Mouse (Mus musculus): ENCODE measurements around the gene Clic5. TPM values are rescaled to one million over a fixed set of nuclear protein-coding genes. Genes with fewer than 3 reads are reported as not detected.

The Clic5 gene
- polyA plus RNA-seq, 1 experiment from 2014 or later = 20.8 TPM

GRCm38 (mm10) chr17:44155204-44155603, 33.2 kb upstream of the Clic5 start:
- 59% methylated on average over 2 of the region's 2 CpGs for WGBS
- no peak for TF ChIP-seq CTCF (IDR thresholded peaks at IDR 0.05; ENCODE audit: low read depth)
- Histone ChIP-seq H3K27me3 (replicated peaks; ENCODE audit: control insufficient read depth, insufficient read depth, low read length) (no peaks in the 10 kb centered on the region), H3K27ac (ENCODE audit: low read depth, low read length) (no peak overlapping the region), H3K4me1 (replicated peaks; ENCODE audit: control insufficient read depth, insufficient read depth, low read length) (no peaks in the 10 kb centered on the region; the same call in 1 of the 2 replicates), H3K4me3 (ENCODE audit: low read depth, low read length) (no peak overlapping the region), H3K9me3 (ENCODE audit: control insufficient read depth) (no peaks in the 10 kb centered on the region), H3K4me2 (replicated peaks; ENCODE audit: low read depth) (no peak overlapping the region), H3K9ac (ENCODE audit: low read depth, low read length) (no peak overlapping the region), H3K36me3 (ENCODE audit: control insufficient read depth, insufficient read depth) (no peaks in the 10 kb centered on the region)
- no peak for ATAC-seq

- Histone ChIP-seq H3K9ac (ENCODE audit: low read depth, low read length) (no peak overlapping the region), H3K4me3 (ENCODE audit: low read depth, low read length) (no peak overlapping the region), H3K4me1 (replicated peaks; ENCODE audit: control insufficient read depth, insufficient read depth, low read length) (no peaks in the 10 kb centered on the region; the same call in 1 of the 2 replicates), H3K36me3 (ENCODE audit: control insufficient read depth, insufficient read depth) (0 out of 2 replicates have a peak, but pooled peaks cover 4% of the 10 kb centered on the region), H3K4me2 (replicated peaks; ENCODE audit: low read depth) (no peak overlapping the region), H3K27me3 (replicated peaks; ENCODE audit: control insufficient read depth, insufficient read depth, low read length) (no peaks in the 10 kb centered on the region), H3K9me3 (ENCODE audit: control insufficient read depth) (no peaks in the 10 kb centered on the region), H3K27ac (ENCODE audit: low read depth, low read length) (no peak overlapping the region)
- TF ChIP-seq CTCF (IDR thresholded peaks at IDR 0.05; ENCODE audit: low read depth) = no peak
- ATAC-seq = no peak
- WGBS = 63% methylated on average over 1 of the region's 1 CpGs
Observed at GRCm38 (mm10) chr17:44158186-44158585, 30.2 kb upstream of the Clic5 start.

- no peak overlapping the region for H3K9ac ChIP-seq (ENCODE audit: low read depth, low read length)
- no peak for TF ChIP-seq CTCF (IDR thresholded peaks at IDR 0.05; ENCODE audit: low read depth)
- no peak overlapping the region for H3K4me2 ChIP-seq (replicated peaks; ENCODE audit: low read depth)
- no peak overlapping the region for H3K27ac ChIP-seq (ENCODE audit: low read depth, low read length)
- H3K4me3 ChIP-seq (ENCODE audit: low read depth, low read length) = no peak overlapping the region
- no peaks in the 10 kb centered on the region for H3K27me3 ChIP-seq (replicated peaks; ENCODE audit: control insufficient read depth, insufficient read depth, low read length)
- H3K4me1 ChIP-seq (replicated peaks; ENCODE audit: control insufficient read depth, insufficient read depth, low read length) = no peaks in the 10 kb centered on the region; the same call in 1 of the 2 replicates
- no peaks in the 10 kb centered on the region for H3K9me3 ChIP-seq (ENCODE audit: control insufficient read depth)
- H3K36me3 ChIP-seq (ENCODE audit: control insufficient read depth, insufficient read depth) = 0 out of 2 replicates have a peak, but pooled peaks cover 4% of the 10 kb centered on the region
- ATAC-seq = no peak
- WGBS = 88% methylated on average over 11 of the region's 11 CpGs
Observed at GRCm38 (mm10) chr17:44160449-44160848, 27.9 kb upstream of the Clic5 start.

GRCm38 (mm10) chr17:44162514-44162913, 25.9 kb upstream of the Clic5 start:
- Histone ChIP-seq H3K4me3 (ENCODE audit: low read depth, low read length) (no peak overlapping the region), H3K27ac (ENCODE audit: low read depth, low read length) (no peak overlapping the region), H3K27me3 (replicated peaks; ENCODE audit: control insufficient read depth, insufficient read depth, low read length) (no peaks in the 10 kb centered on the region), H3K9me3 (ENCODE audit: control insufficient read depth) (no peaks in the 10 kb centered on the region), H3K36me3 (ENCODE audit: control insufficient read depth, insufficient read depth) (0 out of 2 replicates have a peak, but pooled peaks cover 4% of the 10 kb centered on the region), H3K9ac (ENCODE audit: low read depth, low read length) (no peak overlapping the region), H3K4me1 (replicated peaks; ENCODE audit: control insufficient read depth, insufficient read depth, low read length) (no peaks in the 10 kb centered on the region), H3K4me2 (replicated peaks; ENCODE audit: low read depth) (no peak overlapping the region)
- 38% methylated on average over 5 of the region's 5 CpGs for WGBS
- no peak for TF ChIP-seq CTCF (IDR thresholded peaks at IDR 0.05; ENCODE audit: low read depth)
- no peak for ATAC-seq

- WGBS = 63% methylated on average over 5 of the region's 5 CpGs
Observed at GRCm38 (mm10) chr17:44162935-44163334, 25.4 kb upstream of the Clic5 start.

GRCm38 (mm10) chr17:44165730-44166347, 22.5 kb upstream of the Clic5 start:
- WGBS = 46% methylated on average over 11 of the region's 11 CpGs
- H3K4me3 ChIP-seq (ENCODE audit: low read depth, low read length) = no peak overlapping the region
- H3K9me3 ChIP-seq (ENCODE audit: control insufficient read depth) = no peaks in the 10 kb centered on the region
- no peak overlapping the region for H3K27ac ChIP-seq (ENCODE audit: low read depth, low read length)
- H3K27me3 ChIP-seq (replicated peaks; ENCODE audit: control insufficient read depth, insufficient read depth, low read length) = no peaks in the 10 kb centered on the region
- H3K36me3 ChIP-seq (ENCODE audit: control insufficient read depth, insufficient read depth) = 0 out of 2 replicates have a peak, but pooled peaks cover under 1% of the 10 kb centered on the region
- no peaks in the 10 kb centered on the region for H3K4me1 ChIP-seq (replicated peaks; ENCODE audit: control insufficient read depth, insufficient read depth, low read length)
- peak overlapping the region; percentile 28; the same call in 1 of the 2 replicates for H3K4me2 ChIP-seq (replicated peaks; ENCODE audit: low read depth)
- ATAC-seq = peak; percentile 97
- H3K9ac ChIP-seq (ENCODE audit: low read depth, low read length) = no peak overlapping the region
- TF ChIP-seq CTCF (IDR thresholded peaks at IDR 0.05; ENCODE audit: low read depth) = peak; percentile 64

More at GRCm38 (mm10) chr17:44162935-44163334, 25.4 kb upstream of the Clic5 start:
- Histone ChIP-seq H3K4me2 (replicated peaks; ENCODE audit: low read depth) (no peak overlapping the region), H3K4me1 (replicated peaks; ENCODE audit: control insufficient read depth, insufficient read depth, low read length) (no peaks in the 10 kb centered on the region), H3K36me3 (ENCODE audit: control insufficient read depth, insufficient read depth) (0 out of 2 replicates have a peak, but pooled peaks cover 4% of the 10 kb centered on the region), H3K27me3 (replicated peaks; ENCODE audit: control insufficient read depth, insufficient read depth, low read length) (no peaks in the 10 kb centered on the region), H3K27ac (ENCODE audit: low read depth, low read length) (no peak overlapping the region), H3K9ac (ENCODE audit: low read depth, low read length) (no peak overlapping the region), H3K4me3 (ENCODE audit: low read depth, low read length) (no peak overlapping the region), H3K9me3 (ENCODE audit: control insufficient read depth) (no peaks in the 10 kb centered on the region)
- no peak for ATAC-seq
- no peak for TF ChIP-seq CTCF (IDR thresholded peaks at IDR 0.05; ENCODE audit: low read depth)

Data from intestine, postnatal 0 days (tissue).